Mouse (Mus musculus): ENCODE measurements around the gene Paqr5. TPM values are rescaled to one million over a fixed set of nuclear protein-coding genes. Genes with fewer than 3 reads are reported as not detected.

Gene Paqr5
- polyA plus RNA-seq, 1 experiment from 2014 or later = 0.38 TPM

DNA sequence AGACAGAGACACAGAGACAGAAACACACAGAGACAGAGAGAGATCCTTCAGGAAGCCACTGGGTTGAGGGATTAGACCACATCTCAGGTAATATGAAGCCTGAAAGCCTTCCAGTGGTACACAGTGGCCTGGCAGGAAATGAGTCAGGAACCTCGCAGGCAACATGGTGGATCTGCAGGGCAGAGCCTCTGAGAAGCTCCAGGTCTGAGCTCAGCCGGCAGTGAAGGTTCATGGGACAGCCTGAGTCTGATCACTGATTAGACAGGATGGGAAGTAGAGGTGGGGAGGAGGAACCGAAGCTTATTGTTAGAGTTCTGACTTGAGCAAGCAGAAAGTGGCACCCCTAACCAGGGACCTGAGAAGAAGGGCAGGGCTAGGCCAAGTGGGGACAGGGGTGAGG is 55.6 kb downstream of the Paqr5 start:
- Histone ChIP-seq H3K27ac (no peak overlapping the region), H3K4me3 (no peak overlapping the region), H3K4me2 (no peak overlapping the region), H3K27me3 (peaks cover 11% of the 10 kb centered on the region; the same call in 1 of the 2 replicates), H3K9me3 (no peaks in the 10 kb centered on the region), H3K4me1 (replicated peaks) (no peaks in the 10 kb centered on the region; the same call in 1 of the 2 replicates), H3K9ac (no peak overlapping the region), H3K36me3 (no peaks in the 10 kb centered on the region)
- WGBS = 84% methylated on average over 3 of the region's 3 CpGs
- ATAC-seq (ENCODE audit: low FRiP score) = no peak

DNA sequence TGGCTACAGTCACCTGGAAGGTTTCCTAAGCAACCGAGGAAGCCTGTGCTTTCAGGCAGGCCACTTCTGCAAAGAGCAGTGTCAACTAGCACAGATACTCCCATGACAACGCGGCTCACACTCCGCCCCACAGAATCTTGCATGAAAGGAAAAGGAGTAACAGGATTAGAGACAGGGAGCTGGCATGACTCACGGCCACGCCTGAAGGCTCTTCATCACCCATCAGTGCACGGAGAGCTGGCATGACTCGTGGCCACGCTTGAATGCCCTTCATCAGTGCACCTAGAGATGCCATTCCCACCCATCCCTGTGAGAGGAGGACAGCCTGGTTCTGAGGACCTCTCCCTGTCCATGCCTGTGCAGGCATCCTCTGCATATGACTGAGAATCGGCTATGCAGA is 59.3 kb downstream of the Paqr5 start:
- Histone ChIP-seq H3K9ac (no peak overlapping the region), H3K27ac (no peak overlapping the region), H3K4me1 (replicated peaks) (no peaks in the 10 kb centered on the region; the same call in 1 of the 2 replicates), H3K9me3 (no peaks in the 10 kb centered on the region), H3K27me3 (peaks cover 11% of the 10 kb centered on the region; the same call in 1 of the 2 replicates), H3K4me2 (no peak overlapping the region), H3K36me3 (no peaks in the 10 kb centered on the region), H3K4me3 (no peak overlapping the region)
- ATAC-seq (ENCODE audit: low FRiP score) = no peak
- WGBS = 77% methylated on average over 10 of the region's 10 CpGs

- Histone ChIP-seq H3K27me3 (peaks cover 7% of the 10 kb centered on the region; the same call in 1 of the 2 replicates), H3K4me2 (no peak overlapping the region), H3K4me1 (replicated peaks) (no peaks in the 10 kb centered on the region), H3K9me3 (no peaks in the 10 kb centered on the region), H3K27ac (no peak overlapping the region), H3K9ac (no peak overlapping the region), H3K4me3 (no peak overlapping the region), H3K36me3 (no peaks in the 10 kb centered on the region)
- no peak for ATAC-seq (ENCODE audit: low FRiP score)
- WGBS = 90% methylated on average over 7 of the region's 7 CpGs
Observed at GRCm38 (mm10) chr9:61965987-61966386, 60.7 kb downstream of the Paqr5 start.

- WGBS = 40% methylated on average over 4 of the region's 4 CpGs
- no peak overlapping the region for H3K9ac ChIP-seq
- 0 out of 2 replicates have a peak overlapping the region, but pooled peaks have one; percentile 23 for H3K27ac ChIP-seq
- H3K27me3 ChIP-seq = peaks cover 2% of the 10 kb centered on the region; the same call in 1 of the 2 replicates
- no peaks in the 10 kb centered on the region for H3K4me1 ChIP-seq (replicated peaks)
- no peak overlapping the region for H3K4me3 ChIP-seq
- H3K36me3 ChIP-seq = no peaks in the 10 kb centered on the region
- no peaks in the 10 kb centered on the region for H3K9me3 ChIP-seq
- ATAC-seq (ENCODE audit: low FRiP score) = no peak
- H3K4me2 ChIP-seq = no peak overlapping the region
Observed at GRCm38 (mm10) chr9:61965411-61965930, 61.2 kb downstream of the Paqr5 start.

DNA sequence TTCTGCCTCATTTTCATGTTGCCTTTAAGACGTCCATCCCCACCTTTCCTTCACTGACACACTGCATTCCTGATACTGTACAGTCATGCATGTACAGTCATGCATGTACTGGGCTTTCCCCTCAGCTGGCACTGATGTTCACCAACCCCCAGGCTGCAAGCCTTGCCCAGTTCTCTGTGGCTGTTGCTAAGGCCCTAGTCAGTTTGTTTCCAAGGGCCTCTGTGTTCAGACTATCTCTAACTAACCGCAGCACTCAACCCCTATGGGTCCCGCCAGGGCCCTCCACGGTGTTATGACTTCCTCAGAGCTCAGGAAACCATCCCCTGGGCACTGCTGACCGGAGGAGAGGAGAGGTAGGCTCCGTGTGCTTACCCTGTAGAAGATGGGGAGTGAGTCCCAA is 63.3 kb downstream of the Paqr5 start:
- Histone ChIP-seq H3K27ac (no peak overlapping the region), H3K9ac (no peak overlapping the region), H3K9me3 (no peaks in the 10 kb centered on the region), H3K36me3 (no peaks in the 10 kb centered on the region), H3K4me1 (replicated peaks) (no peaks in the 10 kb centered on the region), H3K4me2 (no peak overlapping the region), H3K27me3 (no peaks in the 10 kb centered on the region), H3K4me3 (no peak overlapping the region)
- WGBS = 76% methylated on average over 6 of the region's 6 CpGs
- no peak for ATAC-seq (ENCODE audit: low FRiP score)

- H3K4me1 ChIP-seq (replicated peaks) = no peaks in the 10 kb centered on the region
- 93% methylated on average over 4 of the region's 4 CpGs for WGBS
- no peak overlapping the region for H3K4me3 ChIP-seq
- no peaks in the 10 kb centered on the region for H3K36me3 ChIP-seq
- no peaks in the 10 kb centered on the region for H3K27me3 ChIP-seq
- no peak overlapping the region for H3K27ac ChIP-seq
- H3K9ac ChIP-seq = no peak overlapping the region
- no peak for ATAC-seq (ENCODE audit: low FRiP score)
- no peak overlapping the region for H3K4me2 ChIP-seq
- no peaks in the 10 kb centered on the region for H3K9me3 ChIP-seq
Observed at GRCm38 (mm10) chr9:61961181-61961580, 65.5 kb downstream of the Paqr5 start.

DNA sequence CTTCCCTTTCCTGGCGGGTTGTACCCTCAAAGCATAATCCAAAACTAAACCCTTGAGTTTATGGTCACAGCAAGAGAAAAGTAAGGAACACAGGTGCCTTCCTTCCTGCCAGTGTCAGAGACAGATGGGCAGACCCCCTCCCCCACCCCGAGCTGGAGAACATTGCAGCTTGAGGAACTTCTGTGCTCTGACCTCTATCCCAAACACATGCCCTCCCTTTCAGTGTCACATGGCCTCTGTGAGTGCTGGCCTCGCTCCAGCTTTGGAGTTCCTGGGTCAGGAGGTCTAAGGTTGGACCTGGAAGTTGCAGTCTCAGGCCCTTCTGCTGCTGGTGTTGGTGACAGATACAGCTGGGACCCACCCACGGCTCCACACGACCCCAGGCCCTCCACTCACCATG is 65.9 kb downstream of the Paqr5 start:
- ATAC-seq (ENCODE audit: low FRiP score) = no peak
- H3K9me3 ChIP-seq = no peaks in the 10 kb centered on the region
- no peaks in the 10 kb centered on the region for H3K4me1 ChIP-seq (replicated peaks)
- no peaks in the 10 kb centered on the region for H3K36me3 ChIP-seq
- no peak overlapping the region for H3K4me3 ChIP-seq
- H3K27me3 ChIP-seq = no peaks in the 10 kb centered on the region
- no peak overlapping the region for H3K9ac ChIP-seq
- no peak overlapping the region for H3K27ac ChIP-seq
- 59% methylated on average over 5 of the region's 5 CpGs for WGBS
- no peak overlapping the region for H3K4me2 ChIP-seq

DNA sequence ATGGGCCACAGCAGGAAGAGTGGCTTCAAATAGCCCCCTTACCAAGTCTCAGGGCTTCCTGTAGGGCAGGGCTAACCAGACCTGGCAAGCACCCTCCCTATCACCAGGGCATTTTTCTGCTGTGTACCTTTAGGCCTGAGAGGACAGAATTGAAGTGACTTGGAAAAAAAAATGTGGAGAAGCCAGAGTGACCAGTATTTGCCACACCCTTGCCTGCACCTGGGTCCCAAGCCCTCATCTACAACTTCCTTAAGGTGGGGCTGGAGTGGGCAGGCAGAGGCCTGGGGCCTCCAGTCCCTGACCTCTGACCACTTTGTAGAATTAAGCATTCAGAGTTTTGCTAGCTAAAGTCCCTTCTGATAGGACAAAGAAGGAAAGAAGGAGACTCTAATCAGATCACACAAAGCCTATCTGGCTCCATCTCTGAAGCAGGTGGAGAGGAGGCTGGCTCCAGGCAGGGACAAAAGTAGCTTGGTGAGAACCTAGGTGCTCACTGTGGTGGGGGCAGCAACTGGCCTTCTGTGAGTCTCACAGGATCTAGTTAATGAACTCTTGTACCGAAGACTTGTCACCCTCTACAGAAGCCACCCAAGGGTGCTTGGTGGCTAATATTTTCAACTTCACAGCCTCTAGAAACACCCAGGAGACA is 66.6 kb downstream of the Paqr5 start:
- H3K36me3 ChIP-seq = no peaks in the 10 kb centered on the region
- no peak for ATAC-seq (ENCODE audit: low FRiP score)
- no peak overlapping the region for H3K4me2 ChIP-seq
- H3K4me3 ChIP-seq = no peak overlapping the region
- H3K4me1 ChIP-seq (replicated peaks) = no peaks in the 10 kb centered on the region
- no peaks in the 10 kb centered on the region for H3K27me3 ChIP-seq
- H3K9me3 ChIP-seq = no peaks in the 10 kb centered on the region
- WGBS = 100% methylated on average over 1 of the region's 1 CpGs
- no peak overlapping the region for H3K9ac ChIP-seq
- no peak overlapping the region for H3K27ac ChIP-seq

- no peak overlapping the region for H3K27ac ChIP-seq
- no peak for ATAC-seq (ENCODE audit: low FRiP score)
- H3K36me3 ChIP-seq = no peaks in the 10 kb centered on the region
- H3K4me1 ChIP-seq (replicated peaks) = no peaks in the 10 kb centered on the region
- H3K4me2 ChIP-seq = no peak overlapping the region
- no peaks in the 10 kb centered on the region for H3K9me3 ChIP-seq
- no peaks in the 10 kb centered on the region for H3K27me3 ChIP-seq
- no peak overlapping the region for H3K9ac ChIP-seq
- H3K4me3 ChIP-seq = no peak overlapping the region
Observed at GRCm38 (mm10) chr9:61954707-61955106, 71.9 kb downstream of the Paqr5 start.

- no peak overlapping the region for H3K4me2 ChIP-seq
- H3K4me1 ChIP-seq (replicated peaks) = peaks cover 7% of the 10 kb centered on the region
- no peak overlapping the region for H3K9ac ChIP-seq
- no peak overlapping the region for H3K4me3 ChIP-seq
- no peak for ATAC-seq (ENCODE audit: low FRiP score)
- H3K27me3 ChIP-seq = no peaks in the 10 kb centered on the region
- no peaks in the 10 kb centered on the region for H3K36me3 ChIP-seq
- no peaks in the 10 kb centered on the region for H3K9me3 ChIP-seq
- no peak overlapping the region for H3K27ac ChIP-seq
- WGBS = 49% methylated on average over 7 of the region's 7 CpGs
Observed at GRCm38 (mm10) chr9:61952241-61952640, 74.4 kb downstream of the Paqr5 start.

DNA sequence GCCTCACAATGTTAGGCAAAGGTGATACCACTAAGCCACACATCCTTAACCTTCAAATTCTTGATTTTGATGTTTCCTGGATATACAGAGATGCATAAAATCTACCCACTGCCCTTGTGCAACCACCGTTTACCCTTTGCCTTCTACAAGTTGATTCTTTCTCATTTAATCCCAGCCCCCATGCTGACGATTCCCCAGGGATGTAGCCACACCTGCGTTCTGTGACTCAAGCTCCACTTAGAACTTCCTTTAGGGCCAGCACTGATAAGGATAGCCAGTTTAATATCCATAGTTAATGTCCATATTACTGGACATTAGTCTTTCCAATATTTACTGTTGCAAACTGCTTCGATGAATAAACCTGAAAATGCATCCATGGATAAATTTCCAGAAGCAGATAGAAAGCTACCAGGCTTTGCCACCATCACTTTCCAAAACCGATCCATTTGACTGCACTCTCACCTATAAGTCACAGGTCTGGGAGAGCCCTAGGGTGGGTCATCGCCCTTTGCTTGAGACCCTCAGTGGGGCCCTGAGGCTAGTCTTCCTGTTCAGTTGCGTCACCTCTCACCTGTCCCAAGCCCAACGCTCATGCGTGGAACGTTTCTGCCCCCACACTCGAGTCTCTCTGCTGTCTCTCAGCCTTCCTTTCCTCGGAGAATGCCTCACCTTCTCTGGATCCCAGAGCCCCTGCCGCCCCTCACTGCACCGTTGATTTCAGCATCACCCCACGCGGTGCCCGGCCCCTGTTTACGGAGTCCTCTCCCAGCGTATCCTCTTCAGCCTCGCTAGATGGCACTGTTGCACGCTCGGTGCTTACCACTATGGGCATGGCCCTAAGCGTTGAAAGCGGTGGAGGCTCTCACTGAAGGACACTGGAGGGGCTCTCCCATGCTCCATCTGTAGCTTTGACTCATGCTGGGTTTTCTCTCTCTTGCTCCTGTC is 79.0 kb downstream of the Paqr5 start:
- no peak overlapping the region for H3K27ac ChIP-seq

DNA sequence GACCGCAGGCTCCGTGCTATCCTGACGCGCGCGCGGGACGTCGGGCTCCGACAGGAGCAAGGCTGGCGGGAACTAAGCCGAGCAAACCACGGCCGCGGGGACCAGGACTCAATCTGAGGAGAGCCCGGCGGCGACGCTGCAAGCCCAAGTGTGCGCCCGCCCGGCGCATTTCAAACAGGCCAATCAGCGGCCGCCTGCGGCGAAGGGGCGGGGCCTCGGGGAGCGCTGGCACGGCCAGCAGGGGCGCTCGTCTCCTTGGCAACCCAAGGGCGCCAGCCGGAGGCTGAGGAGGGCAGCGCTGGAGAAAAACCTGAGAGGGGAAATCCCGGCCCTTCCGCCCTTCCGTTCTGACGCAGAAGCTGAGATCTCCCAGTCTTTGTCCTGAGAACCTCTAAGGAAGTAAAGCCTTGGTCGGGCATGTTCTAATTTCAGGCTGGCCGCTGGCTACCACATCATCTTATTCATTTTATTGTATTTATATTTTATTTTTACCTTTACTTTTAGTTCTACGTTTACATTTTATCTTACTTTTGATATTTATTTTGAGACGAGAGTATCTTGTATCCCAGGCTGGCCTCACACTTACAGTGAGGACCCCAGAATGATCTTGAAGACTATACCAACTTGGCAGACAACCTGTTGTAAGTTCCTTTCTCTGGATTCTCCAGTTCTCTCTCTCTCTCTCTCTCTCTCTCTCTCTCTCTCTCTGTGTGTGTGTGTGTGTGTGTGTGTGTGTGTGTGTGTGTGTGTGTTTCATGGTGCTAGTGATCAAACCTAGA is 79.8 kb downstream of the Paqr5 start, which contains the start of gene Kif23:
Gene Kif23, minus strand, starts transcription at position 152 of the 779 bp plus-strand sequence.
- H3K36me3 ChIP-seq = no peaks in the 10 kb centered on the region
- under 1% methylated on average over 44 of the region's 44 CpGs for WGBS
- no peaks in the 10 kb centered on the region for H3K9me3 ChIP-seq
- peak within 1 kb of the TSS; percentile 68 for H3K4me3 ChIP-seq
- H3K27me3 ChIP-seq = no peaks in the 10 kb centered on the region
- H3K4me1 ChIP-seq (replicated peaks) = peaks cover 16% of the 10 kb centered on the region
- peak within 1 kb of the TSS; percentile 100 for H3K4me2 ChIP-seq
- peak within 1 kb of the TSS; percentile 77 for H3K9ac ChIP-seq
- ATAC-seq (ENCODE audit: low FRiP score) = peak; percentile 90
- H3K27ac ChIP-seq = peak within 1 kb of the TSS; percentile 52

More for the DNA sequence above, 79.0 kb downstream of the Paqr5 start:
- peak; percentile 83 for ATAC-seq (ENCODE audit: low FRiP score)
- H3K4me2 ChIP-seq = peak overlapping the region; percentile 100
- peaks cover 16% of the 10 kb centered on the region for H3K4me1 ChIP-seq (replicated peaks)
- H3K4me3 ChIP-seq = peak overlapping the region; percentile 68
- WGBS = 8% methylated on average over 24 of the region's 24 CpGs
- no peaks in the 10 kb centered on the region for H3K9me3 ChIP-seq
- H3K27me3 ChIP-seq = no peaks in the 10 kb centered on the region
- no peaks in the 10 kb centered on the region for H3K36me3 ChIP-seq
- H3K9ac ChIP-seq = peak overlapping the region; percentile 71

Data from hindbrain, embryonic 13.5 days (tissue).